Mouse (Mus musculus) CD4-positive helper T cell, adult 2 months (primary cell): ENCODE measurements at regions not wholly inside any gene's neighbourhood (a gene's known extent, or its start where the extent isn't known, plus 50 kb on each side); places are given as distances from the start of the nearest gene placed in this dataset.

Source experiments
- DNase-seq: peaks from one replicate; pipeline ENCODE4 v3.0.0-alpha.2; 2012; ENCODE audit warnings: low read depth, missing footprints, low spot score

DNA sequence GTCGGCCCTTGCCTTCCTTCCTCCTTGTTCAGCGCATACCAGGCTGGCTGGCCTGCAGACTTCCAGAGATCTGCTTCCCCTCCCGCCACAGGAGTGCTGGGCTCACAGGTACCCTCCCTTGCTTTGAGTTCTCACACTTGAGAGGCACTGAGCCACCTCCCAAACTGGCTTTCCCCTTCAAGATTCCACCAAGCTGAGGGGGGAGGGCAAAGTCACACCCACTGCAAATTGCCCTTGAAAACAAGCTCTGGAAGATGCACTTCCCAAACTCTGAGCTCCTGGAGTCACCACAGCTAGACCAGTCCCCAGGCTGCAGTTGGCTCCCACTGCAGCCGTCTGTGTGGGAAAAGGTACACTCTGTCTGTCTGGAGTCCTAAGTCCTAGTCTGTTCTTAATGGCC is 142.1 kb upstream of the Slc22a12 start:
- no peak for DNase-seq

DNA sequence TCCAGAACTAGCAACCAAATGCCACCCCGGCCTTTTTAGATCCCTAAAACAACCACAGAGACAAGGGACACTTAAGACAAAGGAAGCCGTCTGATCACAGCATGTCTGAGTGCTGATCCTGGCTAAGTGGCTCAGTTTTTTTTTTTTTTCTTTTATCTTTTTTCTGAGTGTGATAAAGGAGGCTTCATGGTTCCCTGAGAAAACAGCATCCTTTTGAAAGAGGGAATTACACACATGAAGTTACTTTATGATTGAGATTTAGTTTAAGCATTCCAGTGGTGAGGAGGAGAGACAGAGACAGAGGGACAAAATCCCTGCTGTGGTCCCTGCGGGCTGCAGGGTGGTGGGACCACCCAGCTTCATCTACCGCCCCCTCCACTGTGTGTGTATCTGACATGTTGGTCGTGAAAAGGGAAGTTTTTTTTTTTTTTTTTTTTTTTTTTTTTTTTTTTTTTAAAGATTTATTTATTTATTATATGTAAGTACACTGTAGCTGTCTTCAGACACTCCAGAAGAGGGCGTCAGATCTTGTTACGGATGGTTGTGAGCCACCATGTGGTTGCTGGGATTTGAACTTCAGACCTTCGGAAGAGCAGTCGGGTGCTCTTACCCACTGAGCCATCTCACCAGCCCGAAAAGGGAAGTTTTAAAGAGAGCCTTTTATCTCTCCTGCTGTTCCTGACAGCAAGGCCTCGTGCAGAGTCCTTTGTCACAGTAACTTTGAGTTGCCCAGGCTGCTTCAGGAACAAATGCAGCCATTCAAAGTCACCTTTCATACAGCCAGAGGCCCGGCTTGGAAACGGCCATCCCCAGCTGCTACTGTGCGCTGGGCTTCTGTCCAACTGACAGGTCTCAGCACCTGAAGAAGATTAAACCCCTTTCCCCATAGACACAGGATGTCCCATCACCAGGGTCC is 136.8 kb upstream of the Slc22a12 start:
- DNase-seq, result no peak

DNA sequence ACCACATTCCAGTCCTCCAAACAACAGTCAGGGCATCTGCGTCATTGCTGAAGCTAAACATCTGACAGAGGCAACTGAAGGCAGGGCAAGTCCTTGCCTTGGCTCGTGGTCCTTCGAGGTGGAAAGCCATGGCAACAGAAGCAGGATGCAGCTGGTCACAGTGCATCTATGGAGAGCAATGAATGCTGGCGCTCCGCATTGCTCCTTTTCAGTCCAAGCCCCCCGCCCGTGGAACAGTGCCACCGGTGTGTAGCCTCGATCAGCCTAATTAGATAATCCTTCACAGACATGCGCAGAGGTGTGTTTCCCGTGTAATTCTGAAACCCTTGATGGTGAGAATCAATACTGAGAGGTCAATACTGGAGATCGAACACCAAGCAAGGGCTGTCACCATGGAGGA is 134.7 kb upstream of the Slc22a12 start:
- DNase-seq, result no peak

DNA sequence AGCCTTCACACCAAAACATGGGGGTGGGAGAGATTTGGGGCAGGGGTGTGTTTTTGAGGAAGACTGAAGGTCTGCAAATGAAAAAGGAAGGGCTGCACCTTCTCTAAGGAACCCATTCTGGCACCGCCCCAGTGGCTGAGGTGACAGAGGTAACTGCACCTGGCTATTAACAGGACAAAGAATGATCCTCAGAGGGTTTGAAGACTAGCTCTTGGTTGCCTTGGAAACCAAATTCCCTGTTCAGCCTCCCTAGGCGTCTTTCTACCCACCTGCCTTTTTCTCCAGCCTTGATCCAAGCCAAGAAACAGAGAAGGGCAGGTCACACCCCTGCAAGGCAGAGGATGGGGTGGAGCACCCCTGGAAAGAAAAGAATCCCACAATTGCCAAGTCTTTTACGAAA is 132.8 kb upstream of the Slc22a12 start:
- no peak for DNase-seq

DNA sequence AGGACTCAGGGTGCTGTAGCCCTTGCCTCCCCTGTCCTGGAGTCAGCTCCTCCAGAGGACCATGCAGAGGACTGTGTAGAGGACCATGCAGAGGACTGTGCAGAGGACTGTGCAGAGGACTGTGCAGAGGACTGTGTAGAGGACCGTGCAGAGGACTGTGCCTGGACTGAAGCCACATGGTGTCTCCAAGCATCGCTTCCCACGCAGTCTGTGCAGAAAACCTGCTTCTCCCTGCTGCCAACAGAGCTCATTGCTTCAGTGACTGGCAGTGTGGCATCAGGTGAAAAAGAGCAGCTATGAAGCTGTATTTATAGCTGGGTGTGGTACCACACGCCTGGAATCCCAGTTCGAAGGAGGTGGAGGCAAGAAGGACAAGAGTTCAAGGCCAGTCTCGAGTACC is 128.9 kb upstream of the Slc22a12 start:
- no peak for DNase-seq

DNA sequence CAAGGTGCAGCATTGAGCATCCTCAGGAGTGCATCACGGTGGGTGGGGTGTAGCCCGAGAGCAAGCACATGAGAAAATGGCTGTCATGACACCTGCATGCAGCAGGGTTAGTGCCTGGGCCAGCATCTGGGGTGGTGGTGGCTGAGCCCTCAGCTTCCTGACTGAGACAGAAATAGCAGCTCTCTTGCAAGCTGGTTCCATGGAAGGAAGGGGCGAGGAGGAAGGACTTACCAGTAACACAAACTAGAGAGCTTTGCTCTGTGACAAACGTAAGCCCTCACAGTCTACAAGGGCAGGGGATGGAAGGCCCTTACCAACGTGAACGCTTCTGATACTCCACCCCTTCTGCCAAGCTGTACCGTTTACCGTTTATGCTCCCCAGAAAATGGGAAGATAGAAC is 127.0 kb upstream of the Slc22a12 start:
- DNase-seq, result no peak

DNA sequence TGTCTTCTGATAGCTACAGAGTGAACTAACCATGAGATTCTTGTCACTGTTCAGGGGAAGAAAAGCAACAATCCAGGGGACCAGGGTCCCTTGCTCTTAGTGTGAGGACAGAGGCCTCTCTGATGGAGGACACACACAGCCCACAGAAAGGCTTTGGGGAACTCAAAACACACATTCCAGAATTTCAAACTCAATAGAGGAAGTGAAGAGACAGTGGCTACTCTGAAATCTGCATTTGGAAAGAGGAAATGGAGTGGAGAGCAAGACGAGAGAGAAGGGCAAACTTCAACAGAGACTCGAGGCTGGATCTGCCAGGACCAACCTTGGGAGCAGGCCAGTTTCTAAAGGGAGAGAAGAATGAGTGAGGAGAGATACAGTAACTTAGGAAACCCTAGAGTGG is 125.7 kb upstream of the Slc22a12 start:
- DNase-seq, result no peak

DNA sequence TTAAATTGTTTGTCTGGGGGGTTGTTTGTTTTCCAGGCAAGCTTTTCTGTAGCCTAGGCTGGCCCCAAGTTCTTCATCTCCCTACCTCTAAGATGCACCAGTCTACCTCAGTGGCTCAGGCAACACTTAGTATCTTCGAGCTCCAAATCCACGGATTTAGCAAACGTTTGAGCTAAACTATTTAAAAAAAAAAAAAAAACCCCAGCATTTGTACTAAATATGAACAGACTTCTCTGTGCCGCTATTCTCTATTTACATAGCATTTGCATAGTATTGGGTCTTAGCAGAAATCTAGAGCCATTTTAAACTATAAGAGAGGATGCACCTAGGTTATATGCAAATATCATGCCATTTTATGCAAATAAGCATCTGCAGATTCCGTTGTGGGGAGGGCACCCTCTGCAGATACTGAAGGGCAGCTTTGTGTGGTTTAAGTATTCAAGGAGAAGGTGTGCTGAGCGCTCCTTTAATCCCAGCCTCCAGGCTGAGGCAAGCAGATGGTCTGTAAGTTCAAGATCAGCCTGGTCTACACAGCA is 123.4 kb upstream of the Slc22a12 start:
- no peak for DNase-seq

DNA sequence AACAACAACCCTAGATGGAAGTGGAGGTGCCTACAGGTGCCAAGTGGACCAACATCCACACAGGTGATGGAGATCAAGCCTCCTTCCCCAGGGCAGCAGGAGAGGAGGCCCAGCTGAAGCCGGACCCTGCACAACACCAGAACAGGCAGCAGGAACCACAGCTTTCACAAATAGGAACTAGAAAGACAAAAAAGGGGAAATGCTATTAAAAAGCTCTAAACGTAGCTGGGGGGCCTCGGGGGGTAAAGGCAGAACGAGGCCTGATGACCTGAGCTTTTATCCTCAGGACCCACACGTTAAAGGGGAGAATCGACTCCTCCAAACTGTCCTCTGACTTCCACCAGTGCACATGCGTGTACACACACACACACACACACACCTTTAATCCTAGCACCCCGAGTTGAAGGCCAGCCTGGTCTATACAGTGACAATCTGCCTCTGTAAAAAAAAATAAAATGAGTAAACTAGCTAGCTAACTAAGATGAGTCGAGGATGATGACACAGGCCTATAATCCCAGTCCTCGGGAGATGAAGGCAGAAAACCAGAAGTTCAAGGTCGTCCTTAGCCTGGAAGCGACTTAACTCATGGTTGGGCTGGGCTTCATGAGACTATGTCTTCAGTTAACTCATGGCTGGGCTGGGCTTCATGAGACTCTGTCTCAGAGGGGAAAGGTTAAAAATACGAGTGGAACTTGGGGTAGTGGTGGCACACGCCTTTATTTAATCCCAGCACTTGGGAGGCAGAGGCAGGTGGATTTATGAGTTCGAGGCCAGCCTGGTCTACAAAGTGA is 122.6 kb upstream of the Slc22a12 start:
- DNase-seq, result no peak

DNA sequence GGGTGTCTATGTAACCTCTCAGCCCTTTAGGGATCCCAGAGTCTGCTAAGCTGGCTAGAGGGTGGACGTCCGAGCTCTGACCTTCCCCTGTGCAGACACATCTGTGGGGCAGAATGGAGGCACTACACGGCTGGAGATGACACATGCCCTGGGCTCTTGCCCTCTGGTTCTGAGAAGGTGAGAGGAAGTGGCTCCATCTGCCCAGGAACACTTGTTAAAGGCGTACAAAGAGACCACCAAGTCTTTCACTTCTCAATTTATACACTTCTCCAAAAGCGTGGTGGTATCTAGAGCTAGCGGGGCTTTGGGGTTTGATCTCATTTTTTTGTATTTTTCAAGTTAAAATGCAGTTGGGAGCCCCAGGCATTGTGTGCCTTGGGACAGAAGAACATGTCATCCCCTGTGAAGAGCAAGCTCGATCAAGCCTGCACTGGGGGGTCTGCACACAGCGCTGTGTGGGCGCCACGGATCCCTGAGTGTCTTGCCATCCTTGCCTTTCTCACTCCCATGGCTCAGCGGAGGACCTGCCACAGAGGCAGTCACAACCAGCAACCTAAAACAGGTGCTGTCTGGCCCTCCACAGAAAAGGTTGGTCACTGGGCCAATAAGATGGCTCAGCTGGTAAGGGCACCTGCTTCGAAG is 121.6 kb upstream of the Slc22a12 start:
- DNase-seq, result no peak

DNA sequence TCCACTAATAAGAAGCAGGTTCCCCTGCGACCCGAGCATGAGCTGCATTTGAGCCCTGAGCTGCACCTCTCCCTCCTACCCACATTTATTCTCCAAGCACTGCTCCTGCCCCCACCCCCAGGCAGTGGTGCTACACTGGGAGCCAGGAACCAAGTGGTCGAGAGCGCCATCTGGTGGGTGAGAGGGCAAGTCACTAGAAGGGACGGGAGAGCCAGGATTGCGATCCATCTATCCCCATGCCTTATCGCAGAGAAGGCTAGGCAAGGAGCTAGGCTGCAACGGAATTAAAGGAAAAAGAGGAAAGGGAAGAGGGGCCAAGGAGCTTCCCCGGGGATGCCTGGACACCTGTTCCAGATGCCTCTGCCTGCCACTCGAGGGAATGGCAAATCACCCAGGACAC is 120.6 kb upstream of the Slc22a12 start:
- peak; percentile 54 for DNase-seq

DNA sequence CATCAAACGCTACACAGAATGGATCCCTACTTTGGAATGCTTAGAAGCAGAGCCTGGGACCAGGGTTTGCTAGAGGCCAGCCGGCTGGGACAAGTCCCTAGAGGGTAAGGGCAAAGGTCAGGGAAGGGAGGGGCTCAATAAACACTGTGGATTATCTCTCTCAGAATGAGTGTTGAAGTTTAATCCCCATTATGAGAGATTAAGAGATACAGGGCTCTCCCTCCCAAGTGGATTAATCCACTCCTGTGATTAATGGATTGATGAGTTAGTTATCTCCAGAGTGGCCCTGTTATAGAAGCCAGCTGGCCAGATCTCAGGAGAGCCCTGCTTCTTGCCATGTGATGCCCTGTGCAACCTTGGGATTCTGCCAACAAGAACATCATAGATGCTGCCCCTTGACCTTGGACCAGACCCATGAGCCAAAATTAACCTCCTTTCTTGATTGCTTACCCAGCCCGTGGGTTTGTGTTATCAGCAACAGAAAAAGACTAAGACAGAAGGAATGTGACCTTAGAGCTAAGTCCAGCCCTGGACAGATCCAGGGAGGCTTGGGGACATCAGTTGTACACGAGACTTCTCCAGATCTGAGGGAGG is 119.6 kb upstream of the Slc22a12 start:
- no peak for DNase-seq

DNA sequence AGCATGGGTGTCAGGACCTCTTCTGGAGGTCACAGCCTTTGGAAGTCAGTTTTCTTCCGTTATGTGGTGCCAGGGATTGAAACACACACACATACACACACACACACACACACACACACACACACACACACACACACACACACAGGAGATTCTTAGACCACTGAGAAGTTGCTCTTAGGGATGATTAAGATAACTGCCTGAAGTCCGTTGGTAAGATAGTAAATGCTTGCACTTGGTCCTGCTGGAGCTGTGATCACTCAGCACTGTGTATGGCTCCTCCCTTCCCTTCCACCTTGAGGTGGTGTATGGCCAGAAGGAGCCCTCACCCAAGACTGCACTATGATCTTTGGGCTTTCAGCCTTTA is 118.7 kb upstream of the Slc22a12 start:
- no peak for DNase-seq

DNA sequence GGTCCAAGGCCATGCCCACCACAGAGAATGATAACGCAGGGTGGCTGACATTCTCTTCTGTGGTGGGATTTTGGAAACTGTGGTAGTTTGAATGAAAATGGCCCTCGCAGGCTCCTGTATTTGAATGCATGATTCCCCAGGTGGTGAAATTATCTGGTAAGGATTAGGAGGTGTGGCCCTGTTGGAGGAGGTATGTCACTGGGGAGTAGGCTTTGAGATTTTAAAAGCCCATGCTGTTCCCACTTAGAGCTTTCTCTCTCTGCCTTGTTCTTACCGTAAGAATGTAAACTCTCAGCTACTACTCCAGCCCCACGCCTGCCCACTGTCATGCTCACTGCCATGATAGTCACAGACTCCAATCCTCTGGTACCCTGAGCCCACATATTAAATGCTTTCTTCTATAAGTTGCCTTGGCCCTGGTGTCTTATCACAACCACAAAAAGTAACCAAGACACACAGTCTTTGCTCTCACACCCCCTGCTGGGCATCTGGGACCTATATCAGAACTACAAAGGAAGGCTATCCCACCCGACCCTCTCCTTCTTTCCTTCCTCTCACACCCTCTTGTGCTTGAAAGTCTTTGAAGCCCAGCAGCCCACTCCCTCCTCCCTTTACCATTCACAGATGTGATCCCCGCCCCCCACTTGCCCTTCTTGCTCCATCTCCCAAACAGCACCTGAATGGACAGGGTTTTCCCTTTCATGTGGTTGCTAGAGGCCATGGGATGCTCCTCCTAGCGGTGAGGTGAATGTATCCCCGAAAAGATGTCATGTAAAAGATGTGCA is 118.1 kb upstream of the Slc22a12 start:
- DNase-seq, result no peak

DNA sequence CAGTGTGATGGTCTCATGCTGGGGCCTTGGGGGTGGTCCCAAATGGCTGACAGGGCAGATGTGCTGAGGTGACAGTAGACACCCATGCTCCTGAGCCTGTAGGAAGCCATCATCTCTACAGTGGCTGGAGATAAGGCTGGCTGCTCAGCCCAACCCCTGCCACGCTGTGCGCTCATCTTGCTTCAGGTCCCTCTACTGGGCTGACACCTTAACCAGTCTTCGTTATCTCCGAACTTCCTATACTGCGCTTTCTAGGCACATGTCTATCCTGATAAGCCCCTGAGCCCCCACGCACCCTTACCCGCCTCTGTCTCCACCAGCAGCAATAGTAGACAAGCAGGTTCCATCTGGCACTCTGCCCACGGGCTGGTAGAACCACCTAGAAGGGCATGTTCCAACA is 117.3 kb upstream of the Slc22a12 start:
- no peak for DNase-seq

DNA sequence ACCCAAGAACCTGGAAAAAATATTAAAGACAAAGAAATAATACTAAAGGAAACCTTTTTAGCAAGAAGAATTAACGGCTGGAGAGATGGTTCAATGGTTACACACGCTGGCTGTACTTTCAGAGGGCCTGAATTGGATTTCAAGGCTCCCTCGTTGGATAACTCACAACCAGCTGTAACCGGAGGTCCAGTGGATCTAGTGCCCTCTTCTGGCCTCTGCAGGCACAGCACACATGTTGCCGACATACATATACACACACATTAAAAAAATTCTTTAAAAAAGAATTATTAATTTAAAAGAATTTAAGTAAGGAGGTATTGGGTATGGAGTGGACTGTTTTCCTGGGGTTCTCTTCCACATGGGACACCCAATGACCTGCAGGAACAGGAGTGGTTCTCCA is 111.7 kb upstream of the Slc22a12 start:
- DNase-seq, result no peak

DNA sequence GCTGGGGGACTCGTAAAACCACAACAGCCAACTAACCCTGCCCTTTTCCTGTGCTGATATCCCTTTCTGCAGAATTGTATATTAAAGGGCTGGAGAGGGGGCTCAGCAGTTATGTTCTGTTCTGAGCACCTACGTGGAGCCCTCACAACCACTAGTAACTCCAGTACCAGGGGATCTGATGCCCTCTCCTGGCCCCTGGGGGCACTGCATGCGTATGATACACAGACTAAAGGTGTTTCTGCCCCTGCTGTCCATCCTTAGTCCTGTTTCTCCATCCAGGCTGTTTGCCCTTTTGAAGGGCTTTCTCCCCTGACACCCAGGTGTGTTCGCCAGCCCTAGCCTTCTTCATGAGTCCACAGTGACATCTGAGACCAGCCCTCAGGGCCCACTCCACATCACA is 109.9 kb upstream of the Slc22a12 start:
- DNase-seq, result no peak

DNA sequence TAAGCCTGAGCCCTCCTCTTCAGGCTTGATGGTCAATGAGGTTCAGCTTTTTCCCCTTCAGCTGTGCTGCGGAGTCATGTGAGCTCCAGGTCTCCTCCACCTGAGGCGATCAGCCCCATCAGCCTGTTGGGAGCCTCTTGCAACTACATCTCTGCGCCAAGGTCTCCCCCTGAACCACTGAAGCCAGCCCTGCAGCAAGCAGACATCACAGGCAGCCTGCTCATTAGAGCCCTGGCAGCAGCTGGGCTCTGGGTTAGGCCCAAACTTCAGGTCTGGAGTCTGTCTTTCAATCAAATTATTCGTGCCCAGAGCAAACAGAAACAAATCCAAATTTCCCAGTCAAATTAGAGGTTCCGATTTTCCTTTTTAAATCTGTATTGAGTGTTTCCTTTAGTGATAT is 108.4 kb upstream of the Slc22a12 start:
- DNase-seq, result no peak

DNA sequence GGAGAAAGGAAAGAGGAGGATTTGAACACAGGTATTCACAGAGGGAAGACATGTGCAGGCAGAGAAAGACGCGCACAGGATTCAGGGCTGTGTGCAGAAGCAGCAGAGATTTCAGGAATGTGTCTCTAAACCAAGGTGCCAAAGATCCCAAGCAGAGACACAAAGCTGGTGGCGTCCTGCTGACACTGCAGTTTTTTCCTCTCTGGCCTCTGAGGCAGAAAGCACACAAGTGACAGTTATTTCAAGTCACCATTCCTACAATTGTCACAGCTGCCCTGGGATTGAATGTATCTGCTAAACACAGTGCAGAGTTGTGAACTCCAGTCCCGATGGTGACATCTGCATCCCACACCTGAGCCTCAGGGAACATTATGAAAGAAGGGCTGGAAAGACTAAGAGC is 107.1 kb upstream of the Slc22a12 start:
- DNase-seq, result no peak

DNA sequence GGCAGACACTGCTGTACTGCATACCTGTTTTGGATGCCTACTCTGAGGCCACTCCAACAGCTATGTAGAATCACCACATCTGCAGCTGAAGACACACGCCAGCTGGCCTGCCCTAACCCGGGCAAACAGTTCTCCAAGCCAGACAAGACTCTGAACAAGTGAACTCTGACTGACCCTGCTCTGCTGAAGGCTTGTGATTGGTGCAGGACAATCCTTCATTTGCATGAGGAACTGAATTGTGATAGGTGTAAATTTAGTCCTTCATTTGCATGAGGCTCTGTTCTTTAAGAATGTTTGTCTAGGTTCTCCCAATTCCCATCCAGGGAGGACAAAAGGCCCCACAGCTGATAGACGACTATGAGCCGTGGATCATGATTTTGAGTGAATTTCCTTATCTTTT is 104.9 kb upstream of the Slc22a12 start:
- no peak for DNase-seq

DNA sequence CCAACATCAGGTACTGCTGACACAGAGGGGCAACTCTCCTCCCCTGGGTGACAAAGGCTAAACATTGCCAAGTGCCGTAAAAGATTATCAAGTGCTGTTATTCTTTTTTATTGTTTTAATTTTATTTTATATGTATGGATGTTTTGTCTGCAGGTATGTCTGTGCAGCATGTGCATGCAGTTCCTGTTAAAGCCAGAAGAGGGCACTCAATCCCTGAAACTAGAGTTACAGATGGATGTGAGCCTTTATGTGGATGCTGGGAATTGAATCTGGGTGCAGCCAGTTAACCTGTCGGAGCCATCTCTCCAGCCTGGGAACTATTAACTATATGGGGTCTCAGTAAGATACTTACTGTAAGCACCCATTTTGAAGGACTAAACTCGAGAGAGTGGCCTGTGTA is 104.4 kb upstream of the Slc22a12 start:
- no peak for DNase-seq
